Mouse (Mus musculus) ES-E14 (cell line): ENCODE results near the gene Slk. TPM values are rescaled to one million over a fixed set of nuclear protein-coding genes. Genes with fewer than 3 reads are reported as not detected.

Experiments
- DNase-seq: peaks from one replicate; pipeline ENCODE4 v3.0.0-alpha.2; 2013; ENCODE audit warnings: low read depth, low spot score
- H3K27ac ChIP-seq: 2 replicates; pipeline ENCODE4 v1.5.1; 2012; ENCODE audit warnings: low read depth, mild to moderate bottlenecking, low read length, moderate library complexity, mixed read lengths; ENCODE audit not compliant: poor library complexity, insufficient read depth, severe bottlenecking
- H3K36me3 ChIP-seq: 2 replicates; pipeline ENCODE4 v1.6.1; 2012; ENCODE audit warnings: mild to moderate bottlenecking, low read length, moderate library complexity, mixed read lengths; ENCODE audit not compliant: control insufficient read depth, poor library complexity, insufficient read depth, severe bottlenecking
- H3K4me1 ChIP-seq, 2 experiments: fragments of 150-350 bp in 1 of 2; sonication (generic) in 1 of 2; 2 replicates each; pipeline ENCODE4 v1.6.1; 2012; ENCODE audit warnings: low read length in 2 of 2, mild to moderate bottlenecking in 1 of 2, mixed read lengths in 1 of 2; ENCODE audit not compliant: control insufficient read depth in 2 of 2, insufficient read depth in 2 of 2, poor library complexity in 1 of 2
- H3K4me3 ChIP-seq, 2 experiments: fragments of 150-350 bp in 1 of 2; sonication (generic) in 1 of 2; 2 replicates each; pipeline ENCODE4 v1.5.1; 2012; ENCODE audit warnings: low read length in 2 of 2, low read depth in 1 of 2, mild to moderate bottlenecking in 1 of 2, mixed read lengths in 1 of 2; ENCODE audit not compliant: insufficient read depth in 1 of 2, poor library complexity in 1 of 2, severe bottlenecking in 1 of 2
- H3K9ac ChIP-seq: 2 replicates; pipeline ENCODE4 v1.6.1; 2012; ENCODE audit warnings: low read depth, mild to moderate bottlenecking, low read length, mixed read lengths; ENCODE audit not compliant: poor library complexity, insufficient read depth, severe bottlenecking
- H3K9me3 ChIP-seq: fragments of 150-350 bp; sonication (generic); 2 replicates; pipeline ENCODE4 v1.6.1; 2012; ENCODE audit warnings: low read depth, mild to moderate bottlenecking, low read length; ENCODE audit not compliant: control insufficient read depth, insufficient read depth
- CHD2 ChIP-seq: IDR thresholded peaks from 2 replicates; pipeline ENCODE4 v1.6.1; 2014; ENCODE audit warnings: mild to moderate bottlenecking, low read depth, low read length, inconsistent platforms
- HCFC1 ChIP-seq: IDR thresholded peaks from 2 replicates; pipeline ENCODE4 v1.6.1; 2012; ENCODE audit warnings: low read length, inconsistent platforms, borderline replicate concordance; ENCODE audit not compliant: insufficient read depth
- MAFK ChIP-seq: IDR thresholded peaks from 2 replicates; pipeline ENCODE4 v1.6.1; 2014; ENCODE audit warnings: mild to moderate bottlenecking, low read depth, low read length, inconsistent platforms; ENCODE audit not compliant: insufficient read depth
- ZC3H11A ChIP-seq: IDR thresholded peaks from 2 replicates; pipeline ENCODE4 v1.6.1; 2012; ENCODE audit warnings: low read depth, mild to moderate bottlenecking, inconsistent platforms, low read length, borderline replicate concordance
- ZNF384 ChIP-seq: IDR thresholded peaks from 2 replicates; pipeline ENCODE4 v1.6.1; 2012; ENCODE audit warnings: low read depth, low read length, inconsistent platforms
- in situ Hi-C, 2 experiments: fragments of 600-800 bp; cut with MboI; formaldehyde crosslinking; loops; one replicate each; pipeline ENCODE4 v1.15.1; 2025; ENCODE audit warnings: low sequenced_read_pairs in 2 of 2, inconsistent platforms in 1 of 2; ENCODE audit not compliant: unreplicated experiment in 2 of 2
- total RNA-seq: library from RNA; depleted of rRNA; stranded (reverse); fragments of 300-350 nt; gene quantifications from 2 replicates; pipeline ENCODE4 v1.2.3, GENCODE M21; 2012; rRNA removed

Gene Slk
- total RNA-seq, 1 experiment = 23.4 TPM

DNA sequence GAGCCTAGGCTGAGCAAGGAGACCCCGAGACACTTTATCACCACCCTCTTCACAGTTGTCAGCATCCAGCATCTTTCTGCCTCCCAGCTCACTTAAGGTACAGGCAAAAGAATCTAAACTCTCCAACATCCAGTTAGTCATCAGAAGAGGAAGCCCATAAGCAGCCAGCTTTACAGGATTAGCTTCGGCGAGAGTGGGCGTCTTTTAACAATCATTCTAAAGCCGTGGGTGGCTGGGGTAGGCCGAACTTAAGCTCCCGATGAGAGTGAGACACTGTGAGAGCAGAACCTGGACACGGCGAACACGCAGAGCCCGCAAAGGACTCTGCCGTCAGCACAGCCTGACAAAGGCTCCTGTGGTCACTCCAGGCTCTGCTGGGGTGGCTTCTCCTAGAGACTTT, 99.2 kb downstream of the Slk start:
- in situ Hi-C loops = no loop called here
- Histone ChIP-seq H3K27ac (no peak overlapping the region), H3K9ac (no peak overlapping the region), H3K9me3 (no peaks in the 10 kb centered on the region), H3K4me1 (0 out of 4 replicates have a peak, but pooled peaks cover 0 to 2% of the 10 kb centered on the region in 2 experiments), H3K36me3 (no peaks in the 10 kb centered on the region), H3K4me3 (no peak overlapping the region)
- TF ChIP-seq ZNF384 = no peak
- TF ChIP-seq HCFC1 = no peak
- no peak for TF ChIP-seq CHD2
- no peak for TF ChIP-seq ZC3H11A
- no peak for TF ChIP-seq MAFK
- DNase-seq = no peak

DNA sequence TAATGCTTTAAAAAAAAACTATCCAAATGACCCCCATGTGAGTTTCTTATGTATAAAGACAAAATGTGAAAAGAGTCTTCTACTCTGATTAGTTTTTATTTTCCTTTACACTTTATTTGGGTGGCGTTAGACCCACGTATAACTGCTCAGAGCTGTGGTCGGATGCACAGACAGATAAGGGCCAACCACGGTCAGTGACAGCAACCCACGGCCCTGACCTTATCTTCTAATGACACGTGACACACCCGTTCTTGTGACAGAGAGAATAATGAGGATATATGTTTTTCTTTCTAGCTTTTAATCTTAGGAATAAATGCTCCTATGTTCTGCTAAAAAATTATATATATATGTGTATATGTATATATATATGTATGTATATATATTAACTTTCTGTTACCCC, 110.1 kb downstream of the Slk start:
- Histone ChIP-seq H3K4me1 (no peaks in the 10 kb centered on the region), H3K9ac (no peak overlapping the region), H3K9me3 (no peaks in the 10 kb centered on the region), H3K27ac (no peak overlapping the region), H3K36me3 (no peaks in the 10 kb centered on the region), H3K4me3 (no peak overlapping the region)
- DNase-seq = no peak
- in situ Hi-C loops = no loop called here
- TF ChIP-seq MAFK (no peak), CHD2 (no peak), HCFC1 (no peak), ZC3H11A (no peak), ZNF384 (no peak)

DNA sequence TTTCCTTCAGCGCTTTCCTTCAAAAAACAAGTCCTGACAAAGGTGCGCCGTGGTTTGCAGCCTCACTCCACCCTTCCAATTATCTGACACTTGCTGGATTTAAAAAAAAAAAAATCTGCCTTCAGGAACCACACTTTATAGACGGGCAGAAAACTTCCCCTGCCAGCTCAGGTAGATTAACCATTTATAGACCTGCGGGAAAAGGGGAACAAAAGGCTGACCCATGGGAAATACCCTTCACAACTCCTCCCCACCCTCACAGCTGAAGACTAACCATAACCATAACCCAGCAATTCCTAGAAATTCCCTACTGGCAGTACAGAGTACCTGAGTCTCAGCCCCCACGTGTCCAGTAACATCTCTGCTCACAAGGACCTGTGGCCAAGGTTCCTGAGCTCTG, 112.5 kb downstream of the Slk start, which contains the start of gene Col17a1:
Gene Col17a1, minus strand, starts transcription at position 101 of the 400 bp plus-strand sequence.
- TF ChIP-seq HCFC1 (no peak), ZC3H11A (no peak), CHD2 (no peak), MAFK (no peak), ZNF384 (no peak)
- Histone ChIP-seq H3K36me3 (no peaks in the 10 kb centered on the region), H3K27ac (no peak within 1 kb of the TSS), H3K9ac (no peak within 1 kb of the TSS), H3K9me3 (no peaks in the 10 kb centered on the region), H3K4me3 (no peak within 1 kb of the TSS), H3K4me1 (peaks cover 0 to 2% of the 10 kb centered on the region in 2 experiments; a peak in 1 of 4 replicates)
- in situ Hi-C loops = no loop called here
- no peak for DNase-seq

Other genes with a start within 250 kb of the Slk start
- gene Sh3pxd2a, start 115.3 kb upstream of the Slk start, total RNA-seq = 12.3 and 13.0 TPM in 2 replicates
- 20.2 and 22.9 TPM in 2 replicates for gene Stn1, start 42.2 kb upstream of the Slk start, total RNA-seq
- 1.5 and 3.5 TPM in 2 replicates for gene Col17a1, start 112.4 kb downstream of the Slk start, total RNA-seq
- 54.3 and 85.8 TPM in 2 replicates for gene Sfr1, start 152.0 kb downstream of the Slk start, total RNA-seq